Mouse (Mus musculus): ENCODE results near the gene Gm42742. TPM values are rescaled to one million over a fixed set of nuclear protein-coding genes. Genes with fewer than 3 reads are reported as not detected.

The Gm42742 gene
- polyA plus RNA-seq, 1 experiment, result 103 TPM

DNA sequence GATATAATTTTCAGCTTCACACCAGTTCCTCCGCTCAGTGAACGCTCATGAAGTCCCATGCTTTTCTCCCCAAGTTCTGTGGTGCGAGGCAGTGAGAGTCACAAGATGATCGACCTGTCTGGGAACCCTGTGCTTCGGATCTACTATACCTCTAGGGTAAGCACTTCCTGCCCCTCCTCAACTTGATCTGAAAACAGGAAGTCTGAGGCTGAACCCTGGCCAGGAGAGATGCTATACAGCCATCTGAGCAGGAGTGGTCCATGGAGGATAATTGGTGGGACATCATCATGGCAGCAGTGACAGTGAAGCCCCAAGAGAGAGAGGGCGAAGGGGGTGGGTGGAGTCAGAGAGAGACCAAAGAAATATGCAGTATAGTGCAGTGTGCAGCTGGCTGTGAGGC lies 42.1 kb downstream of the Gm42742 start:
- Histone ChIP-seq H3K4me1 (replicated peaks; ENCODE audit: control insufficient read depth, insufficient read depth, low read length) (peaks cover 22% of the 10 kb centered on the region), H3K36me3 (ENCODE audit: control insufficient read depth, insufficient read depth, low read length) (peaks cover 23% of the 10 kb centered on the region), H3K4me3 (ENCODE audit: control insufficient read depth, insufficient read depth, low read length) (no peak overlapping the region), H3K27me3 (ENCODE audit: control insufficient read depth, insufficient read depth, low read length) (no peaks in the 10 kb centered on the region), H3K27ac (ENCODE audit: control insufficient read depth, insufficient read depth, low read length) (peak overlapping the region; percentile 46; the same call in 1 of the 2 replicates)
- TF ChIP-seq CTCF (IDR thresholded peaks at IDR 0.05; ENCODE audit: borderline replicate concordance, control insufficient read depth, extremely low read depth, insufficient read depth, low read length, poor library complexity) (no peak), POLR2A (IDR thresholded peaks at IDR 0.05; ENCODE audit: control insufficient read depth, extremely low read depth, insufficient read depth, low read length, poor library complexity) (no peak)
- 77% methylated on average over 6 of the region's 6 CpGs for WGBS
- DNase-seq, result peak; percentile 22

DNA sequence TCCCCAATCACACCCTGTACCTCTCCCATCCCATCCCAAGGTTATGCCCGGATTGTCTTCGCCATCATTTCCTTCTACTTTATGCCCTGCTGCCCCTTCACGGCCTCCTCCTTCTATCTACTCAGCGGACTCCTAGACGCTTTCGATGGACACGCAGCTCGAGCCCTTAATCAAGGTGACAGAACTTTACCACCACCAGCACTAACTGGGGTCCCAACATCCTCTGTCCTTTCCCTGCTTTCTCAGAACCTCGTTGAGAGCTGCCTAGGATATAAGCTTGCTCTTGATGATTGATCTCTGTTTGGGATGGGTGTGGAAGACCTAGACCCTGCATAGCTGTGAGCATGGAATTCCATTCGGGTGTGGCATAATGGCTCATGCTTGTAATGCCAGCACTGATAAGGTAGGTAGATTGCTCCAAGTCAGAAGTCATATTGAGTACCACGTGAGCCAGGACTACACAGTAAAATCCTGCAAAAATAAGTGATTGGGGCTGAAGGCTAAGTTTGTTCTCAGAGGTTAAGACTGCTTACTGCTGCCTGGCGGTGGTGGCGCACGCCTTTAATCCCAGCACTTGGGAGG lies 43.9 kb downstream of the Gm42742 start:
- peak overlapping the region; percentile 83; the same call in 1 of the 2 replicates for H3K27ac ChIP-seq (ENCODE audit: control insufficient read depth, insufficient read depth, low read length)
- no peaks in the 10 kb centered on the region for H3K27me3 ChIP-seq (ENCODE audit: control insufficient read depth, insufficient read depth, low read length)
- DNase-seq, result no peak
- H3K4me1 ChIP-seq (replicated peaks; ENCODE audit: control insufficient read depth, insufficient read depth, low read length), result peaks cover 22% of the 10 kb centered on the region
- 29% methylated on average over 14 of the region's 14 CpGs for WGBS
- peaks cover 23% of the 10 kb centered on the region for H3K36me3 ChIP-seq (ENCODE audit: control insufficient read depth, insufficient read depth, low read length)
- TF ChIP-seq CTCF (IDR thresholded peaks at IDR 0.05; ENCODE audit: borderline replicate concordance, control insufficient read depth, extremely low read depth, insufficient read depth, low read length, poor library complexity) (no peak), POLR2A (IDR thresholded peaks at IDR 0.05; ENCODE audit: control insufficient read depth, extremely low read depth, insufficient read depth, low read length, poor library complexity) (no peak)
- peak overlapping the region; percentile 99 for H3K4me3 ChIP-seq (ENCODE audit: control insufficient read depth, insufficient read depth, low read length)

DNA sequence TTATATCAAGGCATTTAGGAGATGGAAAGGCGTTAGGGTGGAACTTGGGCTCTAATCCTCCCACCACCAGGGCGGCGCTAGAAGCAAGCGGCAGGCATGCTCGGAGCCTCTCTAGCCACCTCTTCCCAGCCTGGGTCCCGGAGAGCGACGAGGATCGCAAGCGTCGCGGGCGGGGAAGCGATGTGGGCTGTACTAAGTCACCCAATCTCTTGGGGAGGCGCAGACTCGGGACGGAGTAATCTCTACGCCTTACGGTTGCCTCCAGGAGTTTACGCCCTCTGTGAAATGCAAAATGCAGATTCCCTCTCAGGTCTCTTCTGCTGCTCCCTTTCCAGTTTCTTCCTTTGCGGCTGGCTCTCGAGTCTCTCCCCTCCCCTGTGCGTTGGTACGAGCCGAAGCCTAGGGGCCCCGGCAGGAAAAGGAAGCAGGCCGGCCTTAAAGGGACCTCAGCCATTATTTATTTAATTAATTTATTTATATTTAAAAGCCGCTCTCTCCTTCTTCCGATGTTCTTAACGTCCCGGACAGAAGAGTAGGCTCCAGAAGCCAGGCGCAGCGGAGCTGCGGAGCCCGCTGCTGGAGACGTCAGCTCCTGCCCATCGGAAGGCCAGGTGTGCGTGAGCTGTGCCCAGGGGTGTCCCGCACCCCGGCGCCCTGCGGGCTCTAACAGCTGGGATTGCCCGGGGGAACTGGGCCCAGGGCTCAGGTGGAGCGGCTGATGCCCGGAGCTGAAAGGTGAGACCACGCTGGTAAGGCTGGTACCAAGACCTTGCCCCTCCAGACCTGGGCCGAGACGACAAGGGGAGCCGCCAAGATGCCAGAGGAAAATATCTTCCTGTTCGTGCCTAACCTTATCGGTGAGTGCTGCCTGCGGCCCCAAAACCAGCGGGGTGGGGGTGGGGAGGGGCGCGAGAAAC lies 44.7 kb downstream of the Gm42742 start, which contains the start of gene Cdiptos:
Gene Cdiptos (minus strand): TSS at position 149 of the 917 bp plus-strand sequence.
- H3K4me1 ChIP-seq (replicated peaks; ENCODE audit: control insufficient read depth, insufficient read depth, low read length), result peaks cover 22% of the 10 kb centered on the region
- under 1% methylated on average over 55 of the region's 55 CpGs for WGBS
- H3K36me3 ChIP-seq (ENCODE audit: control insufficient read depth, insufficient read depth, low read length), result peaks cover 23% of the 10 kb centered on the region
- TF ChIP-seq POLR2A (IDR thresholded peaks at IDR 0.05; ENCODE audit: control insufficient read depth, extremely low read depth, insufficient read depth, low read length, poor library complexity) (no peak), CTCF (IDR thresholded peaks at IDR 0.05; ENCODE audit: borderline replicate concordance, control insufficient read depth, extremely low read depth, insufficient read depth, low read length, poor library complexity) (peak; percentile 98)
- peak within 1 kb of the TSS; percentile 99 for H3K4me3 ChIP-seq (ENCODE audit: control insufficient read depth, insufficient read depth, low read length)
- no peaks in the 10 kb centered on the region for H3K27me3 ChIP-seq (ENCODE audit: control insufficient read depth, insufficient read depth, low read length)
- H3K27ac ChIP-seq (ENCODE audit: control insufficient read depth, insufficient read depth, low read length), result peak within 1 kb of the TSS; percentile 83
- peak; percentile 94 for DNase-seq

DNA sequence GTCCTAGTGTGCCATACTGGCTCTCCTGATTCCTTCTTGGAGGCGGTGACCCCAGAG lies 45.2 kb downstream of the Gm42742 start, which contains the start of gene Cdipt:
Gene Cdipt (plus strand): TSS at position 22 of the 57 bp plus-strand sequence.
- Histone ChIP-seq H3K4me1 (replicated peaks; ENCODE audit: control insufficient read depth, insufficient read depth, low read length) (peaks cover 22% of the 10 kb centered on the region), H3K27ac (ENCODE audit: control insufficient read depth, insufficient read depth, low read length) (peak within 1 kb of the TSS; percentile 83), H3K4me3 (ENCODE audit: control insufficient read depth, insufficient read depth, low read length) (peak within 1 kb of the TSS; percentile 99), H3K27me3 (ENCODE audit: control insufficient read depth, insufficient read depth, low read length) (no peaks in the 10 kb centered on the region), H3K36me3 (ENCODE audit: control insufficient read depth, insufficient read depth, low read length) (peaks cover 23% of the 10 kb centered on the region)
- no peak for DNase-seq
- 6% methylated on average over 1 of the region's 1 CpGs for WGBS
- no peak for TF ChIP-seq CTCF (IDR thresholded peaks at IDR 0.05; ENCODE audit: borderline replicate concordance, control insufficient read depth, extremely low read depth, insufficient read depth, low read length, poor library complexity)
- TF ChIP-seq POLR2A (IDR thresholded peaks at IDR 0.05; ENCODE audit: control insufficient read depth, extremely low read depth, insufficient read depth, low read length, poor library complexity), result no peak

DNA sequence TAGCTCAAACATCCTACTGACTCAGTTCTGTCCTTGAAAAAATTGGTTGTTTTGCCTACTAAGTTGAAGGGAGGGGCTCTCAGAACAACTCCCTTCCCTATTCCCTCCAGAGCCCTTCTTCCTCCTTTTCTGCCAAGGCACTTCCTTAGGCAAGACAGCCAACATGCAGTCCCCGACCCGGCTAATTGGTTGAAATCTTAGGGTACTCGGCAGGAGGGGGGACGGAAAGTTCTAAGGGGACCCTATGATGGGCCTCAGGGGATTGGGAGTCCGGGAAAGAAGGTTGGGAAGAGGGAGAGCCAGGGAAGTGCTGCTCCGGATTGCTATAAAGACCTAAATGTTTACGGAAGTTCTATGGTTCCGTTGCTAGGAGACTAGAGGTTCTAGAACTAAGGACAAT lies 45.4 kb downstream of the Gm42742 start:
- Histone ChIP-seq H3K36me3 (ENCODE audit: control insufficient read depth, insufficient read depth, low read length) (peaks cover 23% of the 10 kb centered on the region), H3K27ac (ENCODE audit: control insufficient read depth, insufficient read depth, low read length) (no peak overlapping the region), H3K4me3 (ENCODE audit: control insufficient read depth, insufficient read depth, low read length) (no peak overlapping the region), H3K4me1 (replicated peaks; ENCODE audit: control insufficient read depth, insufficient read depth, low read length) (peaks cover 22% of the 10 kb centered on the region), H3K27me3 (ENCODE audit: control insufficient read depth, insufficient read depth, low read length) (no peaks in the 10 kb centered on the region)
- no peak for DNase-seq
- WGBS, result 5% methylated on average over 8 of the region's 8 CpGs
- TF ChIP-seq POLR2A (IDR thresholded peaks at IDR 0.05; ENCODE audit: control insufficient read depth, extremely low read depth, insufficient read depth, low read length, poor library complexity) (0 out of 2 replicates have a peak, but pooled peaks have one; percentile 9), CTCF (IDR thresholded peaks at IDR 0.05; ENCODE audit: borderline replicate concordance, control insufficient read depth, extremely low read depth, insufficient read depth, low read length, poor library complexity) (no peak)

DNA sequence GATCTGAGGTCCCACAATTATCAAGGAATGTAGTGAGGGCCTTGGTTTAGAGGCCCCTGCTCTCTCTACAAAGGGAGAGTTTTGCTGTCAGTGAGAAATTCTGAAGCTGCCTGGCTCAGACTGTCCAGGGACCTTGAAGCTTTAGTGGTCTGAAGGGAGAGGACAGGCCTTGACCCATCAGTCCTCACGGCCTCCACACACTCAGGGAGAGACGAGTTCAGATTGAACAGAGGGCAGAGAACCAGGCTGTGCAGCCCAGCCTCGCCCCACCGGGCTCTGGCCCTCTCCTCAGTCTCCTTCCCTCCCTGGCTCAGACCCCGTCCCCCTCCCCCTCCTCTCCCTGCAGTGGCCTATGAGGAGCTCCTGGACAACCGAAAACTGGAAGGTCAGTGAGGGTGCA lies 53.5 kb downstream of the Gm42742 start:
- H3K36me3 ChIP-seq (ENCODE audit: control insufficient read depth, insufficient read depth, low read length), result no peaks in the 10 kb centered on the region
- TF ChIP-seq CTCF (IDR thresholded peaks at IDR 0.05; ENCODE audit: borderline replicate concordance, control insufficient read depth, extremely low read depth, insufficient read depth, low read length, poor library complexity), result no peak
- TF ChIP-seq POLR2A (IDR thresholded peaks at IDR 0.05; ENCODE audit: control insufficient read depth, extremely low read depth, insufficient read depth, low read length, poor library complexity), result no peak
- no peak for DNase-seq
- WGBS, result 91% methylated on average over 6 of the region's 6 CpGs
- no peaks in the 10 kb centered on the region for H3K27me3 ChIP-seq (ENCODE audit: control insufficient read depth, insufficient read depth, low read length)
- no peak overlapping the region for H3K4me3 ChIP-seq (ENCODE audit: control insufficient read depth, insufficient read depth, low read length)
- no peak overlapping the region for H3K27ac ChIP-seq (ENCODE audit: control insufficient read depth, insufficient read depth, low read length)
- no peaks in the 10 kb centered on the region for H3K4me1 ChIP-seq (replicated peaks; ENCODE audit: control insufficient read depth, insufficient read depth, low read length)

Data from thymus, adult 2 months (tissue).